Mouse (Mus musculus): ENCODE data around the gene Cacng3. TPM values are rescaled to one million over a fixed set of nuclear protein-coding genes. Genes with fewer than 3 reads are reported as not detected.

Cacng3 gene
- polyA plus RNA-seq, 1 experiment from 2014 or later, result 2.6 TPM

GRCm38 (mm10) chr7:122795140-122795539 is 124.8 kb downstream of the Cacng3 start:
- no peaks in the 10 kb centered on the region for H3K4me1 ChIP-seq (ENCODE audit: control insufficient read depth, insufficient read depth, low read length)
- no peaks in the 10 kb centered on the region for H3K9me3 ChIP-seq (ENCODE audit: control insufficient read depth, low read length)
- no peaks in the 10 kb centered on the region for H3K36me3 ChIP-seq (ENCODE audit: control insufficient read depth, insufficient read depth, low read length)
- ATAC-seq (ENCODE audit: low FRiP score) (no peak), DNase-seq (ENCODE audit: low spot score, missing footprints) (no peak)
- no peak overlapping the region for H3K4me3 ChIP-seq (ENCODE audit: low read depth, low read length)
- H3K9ac ChIP-seq (ENCODE audit: low read length), result no peak overlapping the region
- H3K27me3 ChIP-seq (ENCODE audit: control insufficient read depth, insufficient read depth, low read length), result no peaks in the 10 kb centered on the region
- H3K27ac ChIP-seq (ENCODE audit: low read depth, low read length), result no peak overlapping the region
- no peak overlapping the region for H3K4me2 ChIP-seq
- WGBS, result 95% methylated on average over 6 of the region's 6 CpGs

- H3K27me3 ChIP-seq (ENCODE audit: control insufficient read depth, insufficient read depth, low read length), result no peaks in the 10 kb centered on the region
- 87% methylated on average over 2 of the region's 2 CpGs for WGBS
- H3K4me2 ChIP-seq, result no peak overlapping the region
- no peak overlapping the region for H3K27ac ChIP-seq (ENCODE audit: low read depth, low read length)
- ATAC-seq (ENCODE audit: low FRiP score) (no peak), DNase-seq (ENCODE audit: low spot score, missing footprints) (no peak)
- no peaks in the 10 kb centered on the region for H3K36me3 ChIP-seq (ENCODE audit: control insufficient read depth, insufficient read depth, low read length)
- H3K9ac ChIP-seq (ENCODE audit: low read length), result no peak overlapping the region
- H3K9me3 ChIP-seq (ENCODE audit: control insufficient read depth, low read length), result no peaks in the 10 kb centered on the region
- H3K4me3 ChIP-seq (ENCODE audit: low read depth, low read length), result no peak overlapping the region
- H3K4me1 ChIP-seq (ENCODE audit: control insufficient read depth, insufficient read depth, low read length), result no peaks in the 10 kb centered on the region
These were observed 130.5 kb downstream of the Cacng3 start for GRCm38 (mm10) chr7:122800821-122801220.

- H3K36me3 ChIP-seq (ENCODE audit: control insufficient read depth, insufficient read depth, low read length), result no peaks in the 10 kb centered on the region
- WGBS, result 84% methylated on average over 9 of the region's 9 CpGs
- H3K4me3 ChIP-seq (ENCODE audit: low read depth, low read length), result no peak overlapping the region
- no peaks in the 10 kb centered on the region for H3K9me3 ChIP-seq (ENCODE audit: control insufficient read depth, low read length)
- ATAC-seq (ENCODE audit: low FRiP score) (no peak), DNase-seq (ENCODE audit: low spot score, missing footprints) (no peak)
- H3K27me3 ChIP-seq (ENCODE audit: control insufficient read depth, insufficient read depth, low read length), result no peaks in the 10 kb centered on the region
- no peaks in the 10 kb centered on the region for H3K4me1 ChIP-seq (ENCODE audit: control insufficient read depth, insufficient read depth, low read length)
- H3K4me2 ChIP-seq, result no peak overlapping the region
- H3K9ac ChIP-seq (ENCODE audit: low read length), result no peak overlapping the region
- no peak overlapping the region for H3K27ac ChIP-seq (ENCODE audit: low read depth, low read length)
These were observed 133.7 kb downstream of the Cacng3 start for GRCm38 (mm10) chr7:122803839-122804496.

- Histone ChIP-seq H3K4me3 (ENCODE audit: low read depth, low read length) (no peak overlapping the region), H3K9me3 (ENCODE audit: control insufficient read depth, low read length) (no peaks in the 10 kb centered on the region), H3K4me1 (ENCODE audit: control insufficient read depth, insufficient read depth, low read length) (no peaks in the 10 kb centered on the region), H3K9ac (ENCODE audit: low read length) (no peak overlapping the region), H3K27ac (ENCODE audit: low read depth, low read length) (no peak overlapping the region), H3K4me2 (no peak overlapping the region), H3K27me3 (ENCODE audit: control insufficient read depth, insufficient read depth, low read length) (no peaks in the 10 kb centered on the region), H3K36me3 (ENCODE audit: control insufficient read depth, insufficient read depth, low read length) (no peaks in the 10 kb centered on the region)
- no peak for ATAC-seq (ENCODE audit: low FRiP score)
- no peak for DNase-seq (ENCODE audit: low spot score, missing footprints)
- WGBS, result 77% methylated on average over 5 of the region's 5 CpGs
These were observed 136.2 kb downstream of the Cacng3 start for GRCm38 (mm10) chr7:122806531-122806930.

GRCm38 (mm10) chr7:122813724-122814123 is 143.4 kb downstream of the Cacng3 start:
- Histone ChIP-seq H3K4me1 (ENCODE audit: control insufficient read depth, insufficient read depth, low read length) (no peaks in the 10 kb centered on the region), H3K4me3 (ENCODE audit: low read depth, low read length) (no peak overlapping the region), H3K27ac (ENCODE audit: low read depth, low read length) (no peak overlapping the region), H3K9ac (ENCODE audit: low read length) (no peak overlapping the region), H3K36me3 (ENCODE audit: control insufficient read depth, insufficient read depth, low read length) (no peaks in the 10 kb centered on the region), H3K27me3 (ENCODE audit: control insufficient read depth, insufficient read depth, low read length) (no peaks in the 10 kb centered on the region), H3K9me3 (ENCODE audit: control insufficient read depth, low read length) (no peaks in the 10 kb centered on the region), H3K4me2 (no peak overlapping the region)
- WGBS, result 67% methylated on average over 1 of the region's 1 CpGs
- ATAC-seq (ENCODE audit: low FRiP score) (no peak), DNase-seq (ENCODE audit: low spot score, missing footprints) (no peak)

- no peaks in the 10 kb centered on the region for H3K4me1 ChIP-seq (ENCODE audit: control insufficient read depth, insufficient read depth, low read length)
- H3K4me2 ChIP-seq, result no peak overlapping the region
- WGBS, result 93% methylated on average over 7 of the region's 7 CpGs
- no peak overlapping the region for H3K27ac ChIP-seq (ENCODE audit: low read depth, low read length)
- no peak for DNase-seq (ENCODE audit: low spot score, missing footprints)
- no peaks in the 10 kb centered on the region for H3K36me3 ChIP-seq (ENCODE audit: control insufficient read depth, insufficient read depth, low read length)
- no peaks in the 10 kb centered on the region for H3K27me3 ChIP-seq (ENCODE audit: control insufficient read depth, insufficient read depth, low read length)
- H3K9me3 ChIP-seq (ENCODE audit: control insufficient read depth, low read length), result no peaks in the 10 kb centered on the region
- ATAC-seq (ENCODE audit: low FRiP score), result no peak
- H3K9ac ChIP-seq (ENCODE audit: low read length), result no peak overlapping the region
- no peak overlapping the region for H3K4me3 ChIP-seq (ENCODE audit: low read depth, low read length)
These were observed 147.3 kb downstream of the Cacng3 start for GRCm38 (mm10) chr7:122817565-122817964.
